Mouse (Mus musculus): ENCODE results near the gene Nxf1. TPM values are rescaled to one million over a fixed set of nuclear protein-coding genes. Genes with fewer than 3 reads are reported as not detected.

Gene Nxf1
- polyA plus RNA-seq (2014; fragmentation: Illumina TruSeq; extraction: RNeasy Lipid Tissue Mini Kit (QIAGEN cat#74804); ENCODE audit: low read depth, low replicate concordance), result 80.9 TPM

DNA sequence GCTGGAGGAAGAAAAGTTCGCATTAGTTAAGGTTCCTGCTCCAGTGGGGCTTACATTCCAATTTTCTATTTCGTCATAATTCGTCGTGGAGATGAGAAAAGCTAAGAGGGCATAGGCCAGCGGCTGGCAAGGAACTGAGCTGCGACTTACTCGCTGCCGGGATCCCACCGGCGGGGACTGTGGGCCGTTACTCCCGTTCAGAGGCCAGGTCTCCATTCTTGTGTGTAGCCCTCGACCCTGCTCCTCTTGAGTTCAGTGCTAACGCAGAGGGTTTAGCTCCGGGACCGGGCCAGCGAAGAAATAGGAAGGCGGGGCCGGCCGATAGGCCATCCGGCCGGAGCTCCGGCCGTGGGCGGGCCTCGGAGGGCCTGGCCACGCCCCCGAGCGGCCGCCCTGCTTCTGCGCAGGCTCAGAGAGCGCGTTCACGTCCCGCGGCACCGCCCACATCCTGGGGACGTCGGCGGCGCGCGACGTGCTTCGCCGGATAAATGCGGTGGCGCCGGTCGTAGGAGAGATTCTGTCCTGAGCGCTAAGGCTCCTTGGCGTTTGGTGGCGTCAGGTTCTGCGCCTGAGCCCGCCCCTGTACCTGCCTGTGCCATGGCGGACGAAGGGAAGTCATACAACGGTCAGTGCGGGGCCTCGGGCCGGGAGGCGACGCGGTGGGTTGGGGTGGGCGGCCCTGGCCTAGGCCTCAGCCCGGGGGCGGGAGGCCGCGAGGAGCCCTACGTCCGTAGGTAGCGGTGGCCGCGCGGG, at the start of gene Nxf1:
Gene Nxf1, plus strand, starts transcription at position 439 of the 753 bp plus-strand sequence.

DNA sequence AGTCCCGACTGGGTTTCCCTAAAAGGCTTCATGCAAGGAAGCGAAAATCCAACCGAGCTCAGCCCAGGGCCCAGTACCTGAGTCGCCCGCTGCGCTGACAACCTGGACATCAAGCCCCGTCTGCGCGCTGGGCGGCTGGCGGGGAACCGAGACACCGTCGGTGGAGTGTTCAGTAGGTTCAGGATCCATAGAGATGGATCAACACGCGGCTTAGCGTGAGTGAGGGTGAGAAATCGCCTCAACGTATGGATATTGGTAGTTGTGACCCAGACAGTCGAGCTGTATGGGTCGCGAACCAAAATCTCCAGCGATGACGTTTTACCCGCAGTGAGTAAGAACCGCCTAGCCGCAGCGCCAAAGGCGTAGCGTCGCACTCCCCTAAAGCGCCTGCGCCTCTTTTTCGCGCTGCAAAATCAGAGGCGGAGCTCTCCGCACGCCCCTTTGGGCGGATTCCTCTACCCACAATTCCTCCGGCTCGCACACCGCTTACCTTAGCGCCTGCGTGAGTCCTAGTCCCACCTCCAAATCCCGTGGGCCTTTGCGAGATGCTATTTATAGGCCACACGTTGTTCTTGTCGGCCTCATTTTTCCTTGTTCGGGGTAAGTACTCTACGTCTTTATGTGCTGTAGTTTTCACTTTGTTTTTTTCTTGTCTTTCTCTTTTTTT, 33.8 kb upstream of the Nxf1 start, which contains the start of gene Slc3a2:
Gene Slc3a2, minus strand, starts transcription at position 463 of the 667 bp plus-strand sequence.

DNA sequence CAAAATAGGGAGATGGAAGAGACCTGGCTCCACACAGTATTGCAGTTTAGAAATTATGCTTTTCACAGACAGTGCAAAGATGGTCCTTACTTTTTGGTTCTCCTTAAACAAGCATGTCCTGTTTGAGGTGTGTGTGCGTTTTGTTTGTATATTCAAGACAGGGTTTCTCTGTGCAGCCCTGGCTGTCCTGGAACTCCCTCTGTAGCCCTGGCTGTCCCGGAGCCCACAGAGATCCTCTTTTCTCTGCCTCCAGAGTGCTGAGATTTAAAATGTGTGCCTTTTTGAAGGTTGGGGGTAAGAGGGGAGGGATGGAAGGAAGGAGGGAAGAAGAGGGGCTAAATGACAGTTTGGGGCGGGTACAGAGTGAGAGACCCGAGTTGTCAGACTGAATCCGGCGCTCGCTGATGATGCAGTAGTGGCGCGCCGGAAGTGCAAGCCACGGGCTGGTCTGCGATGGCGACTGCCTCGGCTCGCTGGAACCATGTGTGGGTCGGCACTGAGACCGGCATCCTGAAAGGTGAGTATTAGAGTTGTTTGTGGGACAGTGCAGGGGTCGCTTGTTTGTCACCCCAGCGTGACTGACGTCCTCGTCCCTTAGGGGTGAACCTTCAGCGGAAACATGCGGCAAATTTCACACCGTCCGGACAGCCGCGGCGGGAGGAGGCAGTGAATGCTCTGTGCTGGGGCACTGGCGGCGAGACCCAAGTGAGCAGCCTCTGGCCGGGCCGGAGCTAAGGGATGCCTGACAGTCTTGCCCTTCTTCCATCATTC, 21.3 kb upstream of the Nxf1 start, which contains the start of gene Wdr74:
Gene Wdr74, plus strand, starts transcription at position 439 of the 771 bp plus-strand sequence.

DNA sequence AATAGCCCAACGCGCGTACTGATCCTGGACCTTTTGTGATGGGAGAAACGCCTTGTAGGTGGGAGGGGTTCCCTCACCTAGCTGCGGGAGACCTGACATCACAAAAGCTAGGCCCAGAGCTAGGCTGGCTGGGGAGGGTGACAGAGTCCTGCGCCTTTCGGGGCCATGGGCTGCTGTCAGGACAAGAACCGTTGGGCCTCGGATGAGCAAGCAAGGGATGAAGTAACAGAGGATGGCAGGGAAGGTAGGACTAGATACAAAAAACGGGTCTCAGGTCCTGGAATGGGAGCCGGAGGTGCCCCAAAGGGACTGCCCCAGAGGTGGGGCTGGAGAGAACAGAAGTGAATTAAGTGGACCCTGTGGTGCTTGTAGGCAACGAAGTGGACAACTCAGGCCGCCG, 16.3 kb upstream of the Nxf1 start, which contains the start of gene 1700092M07Rik:
Gene 1700092M07Rik, plus strand, starts transcription at position 116 of the 400 bp plus-strand sequence.

DNA sequence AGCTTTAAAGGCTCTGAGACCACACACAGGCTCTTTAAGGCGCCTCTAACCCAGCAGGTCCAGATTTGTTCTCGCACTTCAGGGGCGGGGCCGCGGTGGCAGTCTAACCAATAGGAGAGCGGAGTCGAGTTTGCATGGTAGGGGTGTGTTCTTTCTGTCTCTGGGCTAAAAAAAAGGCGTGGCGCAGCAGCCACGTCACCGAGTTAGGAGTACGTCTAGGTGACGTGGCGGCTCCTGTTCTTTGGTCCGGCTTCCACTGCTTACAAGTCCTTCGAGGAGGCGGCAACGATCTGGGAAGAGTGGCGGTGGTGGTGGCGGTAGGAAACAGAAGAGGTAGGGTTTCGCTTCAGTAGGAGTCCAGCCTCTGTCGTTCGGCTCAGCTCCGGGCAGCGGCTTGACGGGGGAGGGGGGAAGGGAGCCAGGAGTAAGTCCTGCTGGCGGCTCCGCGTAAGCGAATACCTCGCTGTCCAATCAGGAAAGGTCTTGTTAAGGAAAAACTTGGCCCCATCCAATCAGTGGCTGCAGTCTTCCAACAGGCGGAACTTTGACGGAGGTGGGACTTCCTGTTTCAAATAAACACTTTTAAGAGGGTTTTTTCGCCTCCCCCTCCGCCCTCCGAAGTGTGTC, 15.5 kb upstream of the Nxf1 start, which contains the start of gene Stx5a:
Gene Stx5a, plus strand, starts transcription at position 171 of the 627 bp plus-strand sequence.

DNA sequence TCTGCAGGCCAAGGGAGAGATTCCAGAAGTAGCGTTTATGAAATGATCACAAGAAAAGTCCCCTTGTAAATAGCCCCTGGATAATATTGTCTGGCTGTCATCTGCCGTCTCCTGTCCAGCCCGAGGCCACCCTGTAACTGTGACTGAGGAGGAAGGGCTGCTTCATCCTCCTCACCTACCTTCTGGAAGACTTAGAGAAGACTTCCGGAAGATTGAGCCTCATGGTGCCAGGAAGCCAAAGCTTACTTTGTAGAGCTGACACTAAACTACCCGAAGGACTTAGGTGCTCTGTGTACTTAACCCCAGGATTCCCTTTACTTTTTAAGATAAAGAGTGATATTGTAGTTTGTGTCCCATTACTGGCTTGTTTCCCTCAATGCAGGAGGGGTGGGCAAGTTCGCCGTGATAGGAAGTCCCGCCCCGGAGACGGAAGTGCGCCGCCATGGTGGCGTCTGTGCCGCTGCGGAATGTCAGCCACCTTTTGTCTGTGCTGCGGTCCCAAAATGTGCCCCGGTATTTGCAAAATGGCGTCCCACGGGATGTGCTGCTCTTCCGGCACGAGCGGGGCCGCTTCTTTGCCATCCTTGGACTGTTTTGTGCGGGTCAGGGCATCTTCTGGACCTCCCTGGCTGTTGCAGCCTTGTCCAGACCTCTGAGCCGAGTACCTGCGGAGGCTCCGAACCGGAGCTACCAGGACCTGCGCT, 13.8 kb downstream of the Nxf1 start, which contains the start of gene Tmem223:
Gene Tmem223, plus strand, starts transcription at position 430 of the 704 bp plus-strand sequence.

DNA sequence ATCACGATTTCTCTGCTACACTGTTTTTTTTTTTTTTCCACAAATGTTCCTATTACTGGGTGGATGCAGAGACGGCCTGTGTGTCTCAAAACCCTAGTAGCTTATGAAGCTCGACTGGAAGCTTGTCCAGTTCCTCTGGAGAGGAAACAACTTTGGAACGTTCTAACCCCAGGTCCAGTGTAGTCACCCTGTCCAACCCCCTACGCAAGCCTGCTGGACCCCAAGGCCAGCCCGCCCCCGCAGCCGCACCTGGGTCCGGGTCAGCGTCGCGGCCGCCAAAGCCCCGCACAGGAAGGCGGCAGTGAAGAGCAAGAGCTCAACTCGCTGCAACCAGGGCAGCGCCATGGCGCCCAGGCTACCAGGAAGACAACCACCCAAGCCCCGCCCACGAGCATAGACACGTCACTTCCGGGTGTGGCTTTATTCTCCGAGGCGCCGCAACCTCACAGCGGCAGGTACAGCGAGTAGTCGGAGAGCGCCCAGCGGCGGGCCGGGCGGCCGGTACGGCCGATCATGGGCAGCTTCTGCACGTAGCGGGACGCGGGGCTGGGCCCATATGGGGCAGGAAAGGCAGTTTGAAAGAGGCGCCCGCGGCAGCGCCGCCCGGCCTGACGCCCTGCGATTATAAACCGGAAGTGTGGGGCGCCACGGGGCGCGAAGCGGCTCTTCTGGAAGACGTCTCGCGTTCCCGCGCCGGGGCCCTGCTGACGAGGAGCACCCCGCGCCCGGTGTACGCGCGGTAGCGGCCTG, 17.4 kb downstream of the Nxf1 start, which contains the start of gene Tmem179b:
Gene Tmem179b, minus strand, starts transcription at position 382 of the 750 bp plus-strand sequence.

DNA sequence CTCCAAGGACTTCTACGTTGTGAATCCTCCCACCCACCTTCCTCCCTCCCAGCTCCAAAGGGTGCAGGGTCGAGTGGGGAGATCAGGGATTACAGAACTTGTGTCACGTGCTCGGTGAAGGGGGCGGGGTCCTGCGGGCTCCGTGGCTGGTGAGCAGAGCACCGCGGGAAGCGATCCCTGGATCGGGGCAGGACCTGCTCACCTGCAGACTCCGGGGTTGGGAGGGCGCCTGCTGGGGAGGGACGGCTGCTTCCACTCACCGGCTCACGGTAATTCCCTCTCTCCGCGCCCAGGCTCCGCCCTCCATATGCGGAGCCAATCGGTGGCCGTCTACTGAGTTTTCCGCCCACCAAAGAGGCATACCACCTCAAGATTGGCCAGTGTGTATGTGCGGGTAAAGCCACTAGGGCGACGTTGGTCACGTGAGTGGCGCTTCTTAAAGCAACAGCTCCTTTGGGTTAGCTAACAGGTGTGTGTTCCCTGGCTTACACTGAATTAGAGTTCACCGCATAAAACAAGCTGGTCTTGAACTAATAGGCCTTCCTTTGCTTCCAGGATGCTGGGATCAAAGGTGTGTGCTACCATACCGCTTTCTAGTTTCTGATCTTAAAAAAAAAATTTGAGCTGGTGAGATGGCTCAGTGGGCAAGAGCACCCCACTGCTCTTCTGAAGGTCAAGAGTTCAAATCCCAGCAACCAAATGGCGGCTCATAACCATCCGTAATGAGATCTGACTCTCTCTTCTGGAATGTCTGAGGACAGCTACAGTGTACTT, 29.3 kb downstream of the Nxf1 start, which contains the start of gene Taf6l:
Gene Taf6l, minus strand, starts transcription at position 410 of the 774 bp plus-strand sequence.

DNA sequence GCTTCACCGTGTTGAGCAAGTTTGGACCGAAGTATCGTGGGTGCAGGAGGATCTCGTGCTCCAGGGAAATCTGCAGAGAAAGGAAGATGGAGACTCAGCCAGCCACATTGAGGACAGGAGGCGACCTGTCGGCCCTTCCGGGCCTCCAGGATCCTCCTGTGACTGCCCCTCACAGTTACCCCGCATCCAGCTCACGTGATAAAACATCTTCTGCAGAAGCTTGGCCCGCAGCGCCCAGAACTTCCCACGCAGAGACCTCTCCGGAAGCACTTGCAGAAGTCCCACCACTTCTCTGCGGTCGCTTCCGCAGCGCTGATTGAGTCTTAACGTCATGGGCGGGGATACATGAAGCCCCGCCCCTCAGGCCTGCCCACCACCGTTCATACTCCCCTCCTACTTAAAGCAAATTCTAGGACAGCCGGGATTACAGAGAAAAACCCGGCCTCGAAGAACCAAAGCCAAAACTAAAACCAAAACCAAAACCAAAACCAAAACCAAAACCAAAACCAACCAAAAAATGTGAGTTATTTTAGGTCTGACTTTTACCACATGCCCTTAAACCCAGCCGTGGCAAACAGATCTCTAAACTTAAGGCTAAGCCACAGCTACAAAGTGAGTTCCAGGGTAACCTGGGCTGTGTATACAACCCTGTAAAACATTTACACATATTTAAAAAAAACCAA, 41.5 kb downstream of the Nxf1 start, which contains the start of gene Polr2g:
Gene Polr2g, minus strand, starts transcription at position 314 of the 683 bp plus-strand sequence.

DNA sequence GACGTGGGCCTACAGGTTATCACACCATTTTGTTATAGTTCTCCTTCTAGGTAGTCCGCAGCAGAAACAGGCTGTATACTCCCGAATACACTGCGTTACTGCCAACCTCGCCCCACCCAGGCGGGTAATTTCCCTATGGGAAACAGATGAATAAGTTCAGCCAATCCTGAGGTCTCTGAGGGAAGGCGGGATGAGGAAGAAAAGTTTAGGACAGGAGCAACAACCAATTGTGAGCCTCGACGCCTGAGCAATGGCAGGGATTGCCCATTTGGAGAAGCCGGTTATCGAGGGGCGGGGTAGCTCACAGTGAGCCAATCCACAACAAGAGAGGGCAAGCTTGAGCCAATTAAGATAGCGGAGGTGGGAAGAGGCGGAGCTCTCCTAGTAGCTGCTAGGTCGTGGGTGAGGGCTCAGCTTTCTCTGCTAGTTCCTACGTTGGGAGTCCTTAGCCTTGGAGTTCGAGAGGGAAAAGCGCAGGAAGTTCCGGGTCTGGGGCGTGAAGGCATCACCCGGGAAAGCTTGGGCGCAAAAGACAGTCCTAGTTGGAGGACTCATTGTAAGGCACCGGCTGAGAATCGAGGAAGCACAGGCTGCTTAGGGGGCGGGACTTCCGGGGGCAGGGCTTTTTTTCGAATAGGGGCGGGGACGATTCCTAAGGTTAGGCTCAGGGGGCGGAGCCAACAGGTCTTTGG, 45.4 kb downstream of the Nxf1 start, which contains the start of gene Zbtb3:
Gene Zbtb3, plus strand, starts transcription at position 426 of the 692 bp plus-strand sequence.

DNA sequence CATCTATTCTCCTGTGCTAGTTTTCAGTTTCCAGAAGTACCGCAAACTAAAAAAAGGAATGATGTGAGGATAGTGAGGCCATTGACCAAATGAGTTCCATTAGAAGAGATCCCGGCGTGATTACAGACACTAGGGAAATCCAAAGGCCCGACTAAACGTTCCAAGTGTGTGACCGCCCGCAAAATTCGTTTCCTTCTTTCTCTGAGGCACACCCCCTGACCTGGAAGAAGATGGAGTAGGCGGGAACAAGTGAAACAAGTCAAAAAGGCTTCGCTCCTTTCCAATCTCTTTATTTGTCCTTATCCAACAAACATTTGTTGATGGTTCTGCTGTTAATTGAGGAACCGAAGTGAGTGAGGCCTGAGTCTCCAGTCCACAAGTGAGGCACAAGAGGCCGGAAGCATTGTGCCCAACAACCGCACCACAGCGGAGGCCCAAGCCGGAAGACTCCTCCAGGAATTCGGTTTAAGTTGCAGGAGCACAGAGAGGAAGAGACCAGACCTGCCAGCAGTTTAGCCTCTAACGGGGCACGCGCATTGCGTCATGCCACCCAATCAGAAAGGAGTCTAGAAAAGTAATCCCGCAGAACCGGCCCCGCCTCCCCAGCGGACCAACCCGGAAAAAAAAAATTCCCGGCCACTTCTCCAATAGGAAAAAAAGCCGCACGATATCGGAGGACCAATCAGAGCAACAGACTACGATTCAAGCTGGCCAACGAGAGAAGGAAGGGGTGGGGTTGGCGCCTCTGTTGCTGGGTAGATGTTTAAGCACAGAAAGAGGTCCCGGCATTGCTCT, 62.1 kb downstream of the Nxf1 start, which contains the start of gene Ttc9c:
Gene Ttc9c, minus strand, starts transcription at position 533 of the 795 bp plus-strand sequence.

DNA sequence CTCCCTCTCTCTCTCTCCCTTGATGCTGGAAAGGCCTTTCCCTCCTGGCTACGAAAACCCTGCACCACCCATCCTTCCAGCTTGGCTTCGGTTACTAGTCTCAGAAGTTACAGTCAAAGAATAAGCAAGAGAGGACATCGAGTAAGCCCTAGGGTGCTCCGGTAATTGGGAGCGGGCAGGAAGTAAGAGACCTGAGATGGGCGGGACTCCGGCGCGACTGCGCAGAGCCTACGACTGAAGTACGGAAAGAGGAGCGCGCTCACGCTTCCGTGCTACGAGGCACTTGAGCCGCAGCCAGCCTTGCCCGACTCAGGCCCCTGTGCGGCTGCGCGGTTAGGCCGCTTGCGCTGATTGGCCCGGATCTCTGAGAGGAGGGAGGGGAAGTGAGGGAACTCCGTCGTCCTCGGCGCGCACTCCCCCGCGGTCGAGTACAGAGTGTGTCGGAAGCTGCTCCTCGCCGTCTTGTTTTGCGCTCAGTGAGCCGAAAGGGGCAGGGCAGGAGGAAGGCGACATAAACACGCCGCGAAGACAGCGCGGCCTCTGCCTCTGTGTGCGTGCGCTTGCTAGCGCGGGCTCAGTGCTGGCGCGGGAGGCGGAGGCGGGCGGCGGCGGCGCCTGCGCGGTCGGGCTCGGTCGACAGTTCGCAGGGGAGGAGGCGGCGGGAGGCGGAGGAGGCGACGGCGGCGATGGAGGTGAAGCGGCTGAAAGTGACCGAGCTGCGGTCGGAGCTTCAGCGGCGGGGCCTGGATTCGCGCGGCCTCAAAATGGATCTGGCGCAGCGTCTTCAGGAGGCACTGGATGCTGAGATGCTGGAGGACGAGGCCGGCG, 62.9 kb downstream of the Nxf1 start, which contains the start of gene Hnrnpul2:
Gene Hnrnpul2, plus strand, starts transcription at position 415 of the 828 bp plus-strand sequence.

Measured in heart, adult 10 weeks (tissue).